Mouse (Mus musculus) left cerebral cortex, postnatal 4 days (tissue): ENCODE measurements around the gene Nphs2. TPM values are rescaled to one million over a fixed set of nuclear protein-coding genes. Genes with fewer than 3 reads are reported as not detected.

ENCODE experiments used
- DNase-seq: peaks from one replicate; pipeline ENCODE4 v3.0.0-alpha.2; 2022
- intact Hi-C: fragments of 180-260 bp; cut with DNase I; formaldehyde crosslinking; loops from one replicate; pipeline ENCODE4 v1.15.1; 2025
- total RNA-seq, 2 experiments: library from RNA; stranded (reverse); gene quantifications; 2 replicates each; pipeline ENCODE4 v1.2.3; 2021

Nphs2 gene
- total RNA-seq, 2 experiments from 2014 or later: 0.97 to 1.1 TPM

DNA sequence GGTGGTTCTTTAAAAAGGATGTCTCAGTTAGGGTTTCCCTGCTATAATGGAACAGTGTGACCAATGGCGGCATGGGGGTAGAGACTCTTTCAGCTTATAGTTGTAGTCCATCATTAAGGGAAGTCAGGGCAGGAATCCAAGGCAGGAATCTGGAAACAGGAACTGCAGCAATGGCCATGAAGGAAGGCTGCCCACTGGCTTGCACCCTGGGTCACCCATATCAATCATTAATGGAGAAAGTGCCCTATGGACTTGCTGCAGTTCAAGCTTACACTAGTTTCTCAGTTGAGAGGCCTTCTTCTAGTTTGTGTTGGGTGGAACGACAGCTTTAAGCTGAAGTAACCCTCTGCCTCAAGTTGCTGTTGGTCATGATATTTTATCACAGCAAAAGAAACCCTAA is 41.9 kb downstream of the Nphs2 start:
- no peak for DNase-seq
- intact Hi-C loops: no loop called here

DNA sequence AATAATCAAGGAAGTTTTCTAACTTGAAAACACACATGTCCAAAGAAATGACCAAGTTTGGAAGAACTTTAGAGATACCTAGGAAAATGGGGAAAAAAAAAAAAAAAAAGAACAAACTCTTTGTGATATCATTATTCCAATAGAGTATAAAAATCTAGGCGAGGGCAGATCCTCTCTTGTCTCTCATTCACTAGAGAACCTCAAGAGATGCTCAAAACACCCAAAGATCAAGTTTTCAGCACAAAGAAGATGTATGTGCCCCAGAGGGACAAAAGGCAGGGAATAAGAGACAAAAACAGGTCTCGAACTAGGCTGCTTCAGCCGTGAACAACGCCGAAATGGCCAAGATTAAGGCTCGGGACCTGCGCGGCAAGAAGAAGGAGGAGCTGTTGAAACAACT is 55.2 kb downstream of the Nphs2 start, which contains the start of gene Gm2000:
Gm2000 (plus strand) TSS at position 301 of the 400 bp plus-strand sequence.
- intact Hi-C loops: no loop called here
- DNase-seq: no peak

Other genes starting within 250 kb of the Nphs2 start
- gene Fam163a, start 105.7 kb upstream of the Nphs2 start, total RNA-seq: 1 to 10 TPM; 4.6 to 6.1 TPM
- 1 to 10 TPM; 3.5 to 3.7 TPM for gene Tdrd5, start 7.1 kb upstream of the Nphs2 start, total RNA-seq
- 100 to 1,000 TPM; 562 to 582 TPM for gene Gm2000, start 55.3 kb downstream of the Nphs2 start, total RNA-seq
- 1 to 10 TPM in 1 of 2 experiments, under 1 TPM in 1; 0.85 to 1.8 TPM for gene Axdnd1, start 110.4 kb downstream of the Nphs2 start, total RNA-seq
- 10 to 100 TPM; 27.5 to 30.2 TPM for gene Soat1, start 163.6 kb downstream of the Nphs2 start, total RNA-seq
- 10 to 100 TPM; 50.2 to 54.7 TPM for gene Gm10031, start 213.3 kb downstream of the Nphs2 start, total RNA-seq
- gene Abl2, start 248.1 kb downstream of the Nphs2 start, total RNA-seq: 10 to 100 TPM; 58.2 to 60.2 TPM